Comparison of ENCODE assay signal across 10 mouse cellular contexts in the genomic region with DNA sequence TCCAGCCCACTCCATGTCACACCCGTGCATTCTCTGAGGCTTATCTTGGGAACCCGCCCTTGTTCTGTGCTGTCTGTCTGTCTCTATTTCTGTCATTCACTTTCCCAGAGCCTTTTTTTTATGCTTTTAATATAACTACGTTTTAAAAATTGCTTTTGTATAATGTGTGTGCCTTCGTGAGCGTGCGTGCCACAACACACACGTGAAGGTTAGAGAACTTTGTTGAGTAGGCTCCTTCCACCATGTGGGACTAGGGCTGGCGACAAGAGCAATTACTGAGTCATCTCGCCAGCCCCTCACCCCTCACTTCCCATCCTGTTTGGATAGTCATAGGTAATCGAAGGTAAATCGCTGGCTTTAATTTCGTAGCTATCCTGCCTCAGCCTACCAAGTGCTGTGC. TPM values are rescaled to one million over a fixed set of nuclear protein-coding genes. Genes with fewer than 3 reads are reported as not detected.
DNase-seq lines count a peak whose midpoint lies in the region; ATAC-seq and TF ChIP-seq lines count a peak whose summit lies in the region.
"Had no signal": no experiment of that assay in that cellular context is flagged by ENCODE, and none has a peak within 500 bp of the region (broad histone marks: within the 10 kb centered on the region; RNA-seq: fewer than 3 reads in every experiment).

No protein-coding gene starts in this region.

- H3K9ac ChIP-seq in kidney, postnatal 0 days (ENCODE audit: low read depth, low read length), result no peak overlapping the region
- peak overlapping the region; percentile 49; the same call in 1 of the 2 replicates for H3K9ac ChIP-seq in embryonic facial prominence, embryonic 13.5 days
- H3K9ac ChIP-seq in liver, embryonic 15.5 days, result peak overlapping the region; percentile 51

- H3K9me3 ChIP-seq in heart, embryonic 10.5 days, result no peaks in the 10 kb centered on the region
- no peaks in the 10 kb centered on the region for H3K9me3 ChIP-seq in kidney, postnatal 0 days (replicated peaks; ENCODE audit: low read length)
- H3K9me3 ChIP-seq in embryonic facial prominence, embryonic 13.5 days, result no peaks in the 10 kb centered on the region
- no peaks in the 10 kb centered on the region for H3K9me3 ChIP-seq in liver, embryonic 15.5 days (replicated peaks)

- 0 out of 2 replicates have a peak overlapping the region, but pooled peaks have one; percentile 13 for H3K27ac ChIP-seq in heart, embryonic 10.5 days
- no peak overlapping the region for H3K27ac ChIP-seq in kidney, postnatal 0 days
- no peak overlapping the region; the same call in 1 of the 2 replicates for H3K27ac ChIP-seq in embryonic facial prominence, embryonic 13.5 days
- H3K27ac ChIP-seq in liver, embryonic 15.5 days (replicated peaks), result 0 out of 2 replicates have a peak overlapping the region, but pooled peaks have one; percentile 29
- H3K27ac ChIP-seq: heart, adult 2 months had no signal

- H3K4me1 ChIP-seq in heart, embryonic 10.5 days, result peaks cover 53% of the 10 kb centered on the region
- peaks cover 18% of the 10 kb centered on the region for H3K4me1 ChIP-seq in kidney, postnatal 0 days (replicated peaks; ENCODE audit: insufficient read depth, low read length)
- H3K4me1 ChIP-seq in embryonic facial prominence, embryonic 13.5 days, result peaks cover 77% of the 10 kb centered on the region
- peaks cover 87% of the 10 kb centered on the region for H3K4me1 ChIP-seq in liver, embryonic 15.5 days (replicated peaks)

- TF ChIP-seq CTCF in kidney, postnatal 0 days (IDR thresholded peaks at IDR 0.05; ENCODE audit: low read depth), result no peak

- H3K4me2 ChIP-seq in kidney, postnatal 0 days (ENCODE audit: low read length), result 0 out of 2 replicates have a peak overlapping the region, but pooled peaks have one; percentile 21
- peak overlapping the region; percentile 73; the same call in 1 of the 2 replicates for H3K4me2 ChIP-seq in embryonic facial prominence, embryonic 13.5 days
- H3K4me2 ChIP-seq in liver, embryonic 15.5 days, result peak overlapping the region; percentile 77

- peaks cover 18% of the 10 kb centered on the region for H3K36me3 ChIP-seq in heart, embryonic 10.5 days
- H3K36me3 ChIP-seq in kidney, postnatal 0 days (ENCODE audit: insufficient read depth, low read length), result peaks cover 3% of the 10 kb centered on the region; the same call in 1 of the 2 replicates
- peaks cover 25% of the 10 kb centered on the region for H3K36me3 ChIP-seq in embryonic facial prominence, embryonic 13.5 days
- H3K36me3 ChIP-seq in liver, embryonic 15.5 days (replicated peaks), result peaks cover 16% of the 10 kb centered on the region

- DNase-seq in heart, embryonic 10.5 days (ENCODE audit: low spot score), result no peak
- DNase-seq in heart, adult 8-10 months (ENCODE audit: low spot score), result no peak
- no peak for DNase-seq in kidney, postnatal 0 days (ENCODE audit: low spot score)
- no peak for DNase-seq in kidney, postnatal 14 days
- DNase-seq in thymus, adult 18-20 months, result no peak
- DNase-seq in spleen, postnatal 4 days (ENCODE audit: low spot score in 2 of 2), result no peak

- H3K27me3 ChIP-seq in heart, embryonic 10.5 days (ENCODE audit: insufficient read depth, poor library complexity, severe bottlenecking), result peaks cover 73% of the 10 kb centered on the region
- peaks cover 41% of the 10 kb centered on the region for H3K27me3 ChIP-seq in kidney, postnatal 0 days (ENCODE audit: insufficient read depth, low read length)
- peaks cover 34% of the 10 kb centered on the region for H3K27me3 ChIP-seq in embryonic facial prominence, embryonic 13.5 days
- H3K27me3 ChIP-seq in liver, embryonic 15.5 days, result peaks cover 66% of the 10 kb centered on the region

- peak overlapping the region; percentile 39 for H3K4me3 ChIP-seq in heart, embryonic 10.5 days
- H3K4me3 ChIP-seq in kidney, postnatal 0 days (replicated peaks; ENCODE audit: low read depth, low read length), result no peak overlapping the region
- H3K4me3 ChIP-seq in embryonic facial prominence, embryonic 13.5 days, result no peak overlapping the region
- H3K4me3 ChIP-seq in liver, embryonic 15.5 days (replicated peaks), result peak overlapping the region; percentile 32
- H3K4me3 ChIP-seq: heart, adult 2 months had no signal

- WGBS in heart, embryonic 10.5 days, result 28% methylated on average over 12 of the region's 12 CpGs
- WGBS in kidney, postnatal 0 days, result 37% methylated on average over 12 of the region's 12 CpGs
- WGBS in embryonic facial prominence, embryonic 13.5 days, result 34% methylated on average over 12 of the region's 12 CpGs
- 28% methylated on average over 12 of the region's 12 CpGs for WGBS in liver, embryonic 15.5 days (ENCODE audit: insufficient replicate concordance)

- no peak for ATAC-seq in kidney, postnatal 0 days (replicated peaks; ENCODE audit: low FRiP score, low read depth)
- no peak for ATAC-seq in embryonic facial prominence, embryonic 13.5 days (ENCODE audit: insufficient number of reproducible peaks, insufficient read depth, low FRiP score, low TSS enrichment, low read depth)
- ATAC-seq in liver, embryonic 15.5 days (ENCODE audit: insufficient read depth), result no peak

RNA-seq across cellular contexts. Expression of a gene that starts 4.0 kb away (rescaled TPM):
- polyA plus RNA-seq in heart, embryonic 10.5 days (2016; fragmentation: Nextera tagmentation; extraction: Ambion mirVana), result 127 and 128 TPM in 2 replicates
- 100 to 1,000 TPM; 118 to 133 (median 124) TPM for total RNA-seq in heart, adult 8-10 months (2022)
- 140 TPM in 2 replicates for polyA plus RNA-seq in kidney, postnatal 0 days (2015; fragmentation: Nextera tagmentation; extraction: Ambion mirVana)
- polyA plus RNA-seq in embryonic facial prominence, embryonic 13.5 days (2015; fragmentation: Nextera tagmentation; extraction: Ambion mirVana), result 169 and 178 TPM in 2 replicates
- 58.0 and 60.5 TPM in 2 replicates for polyA plus RNA-seq in liver, embryonic 15.5 days (2015; fragmentation: Nextera tagmentation; extraction: Ambion mirVana)

RNA-seq across cellular contexts. Expression of a gene that starts 8.1 kb away (rescaled TPM):
- polyA plus RNA-seq in heart, embryonic 10.5 days (2016; fragmentation: Nextera tagmentation; extraction: Ambion mirVana), result 751 and 801 TPM in 2 replicates
- total RNA-seq in heart, adult 8-10 months (2022), result 1,000 to 10,000 TPM; 1,436 to 1,703 (median 1,558) TPM
- 1,111 and 1,265 TPM in 2 replicates for polyA plus RNA-seq in kidney, postnatal 0 days (2015; fragmentation: Nextera tagmentation; extraction: Ambion mirVana)
- polyA plus RNA-seq in embryonic facial prominence, embryonic 13.5 days (2015; fragmentation: Nextera tagmentation; extraction: Ambion mirVana), result 987 and 1,032 TPM in 2 replicates
- 466 and 562 TPM in 2 replicates for polyA plus RNA-seq in liver, embryonic 15.5 days (2015; fragmentation: Nextera tagmentation; extraction: Ambion mirVana)

RNA-seq across cellular contexts. Expression of a gene that starts 9.6 kb away (rescaled TPM):
- polyA plus RNA-seq in heart, embryonic 10.5 days (2016; fragmentation: Nextera tagmentation; extraction: Ambion mirVana), result 1.8 and 3.2 TPM in 2 replicates
- total RNA-seq in heart, adult 8-10 months (2022), result under 1 TPM in 2 of 4 experiments, not detected in 2; 0.57 to 0.97 TPM
- polyA plus RNA-seq in kidney, postnatal 0 days (2015; fragmentation: Nextera tagmentation; extraction: Ambion mirVana), result 31.3 and 33.7 TPM in 2 replicates
- 152 and 159 TPM in 2 replicates for polyA plus RNA-seq in embryonic facial prominence, embryonic 13.5 days (2015; fragmentation: Nextera tagmentation; extraction: Ambion mirVana)
- 0.97 and 1.7 TPM in 2 replicates for polyA plus RNA-seq in liver, embryonic 15.5 days (2015; fragmentation: Nextera tagmentation; extraction: Ambion mirVana)
- total RNA-seq: megakaryocyte progenitor cell, adult 5-6 weeks had no signal

RNA-seq across cellular contexts. Expression of a gene that starts 15.4 kb away (rescaled TPM):
- polyA plus RNA-seq in heart, embryonic 10.5 days (2016; fragmentation: Nextera tagmentation; extraction: Ambion mirVana), result 1.2 and 3.6 TPM in 2 replicates
- not detected for total RNA-seq in heart, adult 8-10 months (2022)
- 3.0 and 3.5 TPM in 2 replicates for polyA plus RNA-seq in kidney, postnatal 0 days (2015; fragmentation: Nextera tagmentation; extraction: Ambion mirVana)
- 32.3 and 34.8 TPM in 2 replicates for polyA plus RNA-seq in embryonic facial prominence, embryonic 13.5 days (2015; fragmentation: Nextera tagmentation; extraction: Ambion mirVana)
- polyA plus RNA-seq in liver, embryonic 15.5 days (2015; fragmentation: Nextera tagmentation; extraction: Ambion mirVana), result not detected in 2 replicates
- total RNA-seq: heart, adult 2 months; megakaryocyte progenitor cell, adult 5-6 weeks had no signal

RNA-seq across cellular contexts. Expression of a gene that starts 25.0 kb away (rescaled TPM):
- 295 and 310 TPM in 2 replicates for polyA plus RNA-seq in heart, embryonic 10.5 days (2016; fragmentation: Nextera tagmentation; extraction: Ambion mirVana)
- 100 to 1,000 TPM; 135 to 145 (median 137) TPM for total RNA-seq in heart, adult 8-10 months (2022)
- polyA plus RNA-seq in kidney, postnatal 0 days (2015; fragmentation: Nextera tagmentation; extraction: Ambion mirVana), result 249 and 255 TPM in 2 replicates
- 297 and 306 TPM in 2 replicates for polyA plus RNA-seq in embryonic facial prominence, embryonic 13.5 days (2015; fragmentation: Nextera tagmentation; extraction: Ambion mirVana)
- polyA plus RNA-seq in liver, embryonic 15.5 days (2015; fragmentation: Nextera tagmentation; extraction: Ambion mirVana), result 163 and 186 TPM in 2 replicates

Comparison
In these comparisons a context has a peak if more than half of its experiments do, and no peak if none do; other contexts are left out.
1. H3K27ac ChIP-seq: peak in heart, embryonic 10.5 days (single experiment) and liver, embryonic 15.5 days (single experiment); none in kidney, postnatal 0 days (single experiment) and embryonic facial prominence, embryonic 13.5 days (single experiment).
2. H3K4me3 ChIP-seq: peak in heart, embryonic 10.5 days (single experiment) and liver, embryonic 15.5 days (single experiment); none in kidney, postnatal 0 days (single experiment) and embryonic facial prominence, embryonic 13.5 days (single experiment).
3. H3K4me2 ChIP-seq: peak in every context shown above with its lines; median percentile 77 in liver, embryonic 15.5 days; 73 in embryonic facial prominence, embryonic 13.5 days; 21 in kidney, postnatal 0 days.